Mouse (Mus musculus) cerebellum, adult 2 months (tissue): ENCODE data around the gene Olfr1192-ps1. TPM values are rescaled to one million over a fixed set of nuclear protein-coding genes. Genes with fewer than 3 reads are reported as not detected.
"Not testable (repeated sequence)": the region's sequence is repeated elsewhere in the genome, so short reads cannot be mapped to it uniquely, and the experiment has no call there.

Experiments
- DNase-seq, 2 experiments: peaks; one replicate each; pipeline ENCODE4 v3.0.0; 2021
- H3K27ac ChIP-seq: fragments of 200-500 bp; 2 replicates; pipeline ENCODE4 v1.5.1; 2012; ENCODE audit warnings: low read length, control low read depth, inconsistent platforms; ENCODE audit not compliant: insufficient read depth
- H3K27me3 ChIP-seq: fragments of 200-500 bp; 2 replicates; pipeline ENCODE4 v1.6.1; 2012; ENCODE audit warnings: inconsistent platforms, mild to moderate bottlenecking, low read length, moderate library complexity; ENCODE audit not compliant: control insufficient read depth, insufficient read depth
- H3K4me1 ChIP-seq: fragments of 200-500 bp; 2 replicates; pipeline ENCODE4 v1.6.1; 2011; ENCODE audit warnings: low read length; ENCODE audit not compliant: control insufficient read depth, insufficient read depth
- H3K4me3 ChIP-seq: fragments of 200-500 bp; replicated peaks from 2 replicates; pipeline ENCODE3; 2011; ENCODE audit warnings: mild to moderate bottlenecking, low read depth, low read length, control low read depth; ENCODE audit not compliant: insufficient read depth
- CTCF ChIP-seq: fragments of 200-500 bp; IDR thresholded peaks from 2 replicates; pipeline ENCODE4 v1.5.1; 2011; ENCODE audit warnings: low read depth, mild to moderate bottlenecking, control low read depth, low read length, moderate library complexity, borderline replicate concordance; ENCODE audit not compliant: insufficient read depth
- POLR2A ChIP-seq: fragments of 200-500 bp; IDR thresholded peaks from 2 replicates; pipeline ENCODE4 v1.6.1; 2011; ENCODE audit warnings: low read length, control low read depth, borderline replicate concordance; ENCODE audit not compliant: insufficient read depth
- WGBS: fragments of 180-500 bp; shearing (Covaris S2); methylation state at CpG from one replicate; pipeline ENCODE4 v1.1.7; 2018; 5-methylcytosine and 5-hydroxymethylcytosine counted together
- polyA plus RNA-seq: library from polyadenylated mRNA; depleted of rRNA; stranded (reverse); fragments of >200 nt; gene quantifications from 2 replicates; pipeline ENCODE4 v1.2.3, GENCODE M21; 2012; rRNA removed

Olfr1192-ps1 gene
- not detected in 2 replicates for polyA plus RNA-seq

DNA sequence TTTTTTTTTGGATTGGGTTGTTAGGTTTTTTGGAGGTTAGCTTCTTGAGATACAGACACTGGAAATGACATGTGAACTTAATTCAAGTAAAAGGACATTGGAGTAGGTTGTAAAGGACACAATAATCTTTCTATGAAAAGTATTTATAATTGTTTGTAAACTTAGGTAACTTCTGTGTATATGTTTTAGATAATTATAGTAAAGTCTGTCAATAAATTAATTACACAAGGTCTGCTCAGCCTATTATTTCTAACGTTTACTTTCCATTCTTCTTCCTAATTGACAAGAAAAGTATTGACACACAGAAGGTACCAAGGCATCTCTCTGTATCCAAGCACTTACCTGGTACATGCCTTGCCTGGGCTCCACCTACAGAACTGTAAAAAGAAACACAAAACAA is at the start of gene Olfr1192-ps1:
Olfr1192-ps1 (plus strand) TSS at position 301 of the 400 bp plus-strand sequence.
- no peak within 1 kb of the TSS for H3K4me3 ChIP-seq
- DNase-seq, result no peak
- no peaks in the 10 kb centered on the region for H3K27me3 ChIP-seq
- WGBS, result 47% methylated on average over 1 of the region's 1 CpGs
- H3K27ac ChIP-seq, result no peak within 1 kb of the TSS
- no peaks in the 10 kb centered on the region for H3K4me1 ChIP-seq
- TF ChIP-seq CTCF (no peak), POLR2A (no peak)

GRCm38 (mm10) chr2:88640242-88640641 is 8.1 kb upstream of the Olfr1192-ps1 start, which contains the start of gene Olfr1191-ps1:
TSS of gene Olfr1191-ps1 (plus strand) at chr2:88640542.
- H3K27me3 ChIP-seq, DNase-seq, H3K27ac ChIP-seq, H3K4me3 ChIP-seq, H3K4me1 ChIP-seq: not testable (repeated sequence)
- 86% methylated on average over 1 of the region's 1 CpGs for WGBS

DNA sequence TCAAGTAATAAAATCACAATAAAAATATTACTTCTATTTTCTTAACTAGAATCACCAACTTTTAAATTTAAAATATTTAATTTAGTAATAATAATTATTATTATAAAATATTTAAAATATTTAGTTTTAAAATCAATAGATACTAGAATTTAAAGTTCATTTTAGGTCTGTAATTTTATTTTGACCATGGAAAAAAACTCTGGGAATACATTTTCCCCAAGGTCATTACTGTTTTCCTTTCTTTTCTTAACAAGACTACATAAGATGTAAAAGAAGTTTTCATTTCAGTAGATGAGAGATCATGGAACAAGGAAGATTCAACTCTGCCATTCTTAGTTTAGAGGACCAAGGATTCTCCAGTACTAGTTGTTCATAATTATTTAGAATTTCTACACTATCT is 27.0 kb downstream of the Olfr1192-ps1 start, which contains the start of gene Olfr1193:
Olfr1193 (plus strand) TSS at position 301 of the 400 bp plus-strand sequence.
- not testable (repeated sequence) for H3K4me3 ChIP-seq, H3K27ac ChIP-seq, DNase-seq, H3K4me1 ChIP-seq, H3K27me3 ChIP-seq

DNA sequence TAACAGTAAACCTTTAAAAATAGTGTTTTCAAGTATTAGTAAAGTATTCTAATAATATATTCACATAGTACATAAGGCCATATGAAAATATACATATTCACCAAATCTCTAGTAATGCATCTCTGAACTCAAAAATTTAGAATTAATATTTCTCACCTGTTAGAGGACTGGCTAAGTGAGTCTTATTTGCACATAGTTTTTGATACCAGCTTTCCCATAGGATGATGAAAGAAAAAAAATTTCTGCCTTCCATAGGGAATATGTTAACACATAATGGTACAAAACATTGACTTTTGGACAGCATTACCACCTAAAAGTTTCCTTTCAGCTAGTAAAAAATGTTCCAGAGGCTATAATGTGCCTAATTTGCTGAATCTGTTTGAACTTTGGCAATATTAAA is 40.8 kb downstream of the Olfr1192-ps1 start, which contains the start of gene Olfr1195:
Olfr1195 (minus strand) TSS at position 101 of the 400 bp plus-strand sequence.
- Histone ChIP-seq H3K4me3 (no peak within 1 kb of the TSS), H3K27ac (no peak within 1 kb of the TSS), H3K27me3 (no peaks in the 10 kb centered on the region), H3K4me1 (no peaks in the 10 kb centered on the region)
- DNase-seq, result no peak
- TF ChIP-seq POLR2A (no peak), CTCF (no peak)

GRCm38 (mm10) chr2:88704497-88704896 is 56.2 kb downstream of the Olfr1192-ps1 start, which contains the start of gene Olfr1196:
TSS of gene Olfr1196 (minus strand) at chr2:88704597.
- H3K4me1 ChIP-seq, result no peaks in the 10 kb centered on the region
- H3K27ac ChIP-seq, result no peak within 1 kb of the TSS
- DNase-seq, result no peak
- H3K27me3 ChIP-seq, result no peaks in the 10 kb centered on the region
- no peak for TF ChIP-seq CTCF
- TF ChIP-seq POLR2A, result no peak
- no peak within 1 kb of the TSS for H3K4me3 ChIP-seq
- WGBS, result 84% methylated on average over 2 of the region's 2 CpGs

Other genes starting within 250 kb of the Olfr1192-ps1 start
- not detected in 2 replicates for gene Olfr1179, start 242.1 kb upstream of the Olfr1192-ps1 start, polyA plus RNA-seq
- not detected in 2 replicates for gene Olfr1180, start 229.4 kb upstream of the Olfr1192-ps1 start, polyA plus RNA-seq
- not detected in 2 replicates for gene Olfr1181, start 222.3 kb upstream of the Olfr1192-ps1 start, polyA plus RNA-seq
- gene Gm13757, start 199.4 kb upstream of the Olfr1192-ps1 start, polyA plus RNA-seq, result not detected in 2 replicates
- gene Olfr1183, start 193.6 kb upstream of the Olfr1192-ps1 start, polyA plus RNA-seq, result not detected in 2 replicates
- gene Olfr1184, start 164.9 kb upstream of the Olfr1192-ps1 start, polyA plus RNA-seq, result not detected in 2 replicates
- gene Olfr1185-ps1, start 155.2 kb upstream of the Olfr1192-ps1 start, polyA plus RNA-seq, result not detected in 2 replicates
- not detected in 2 replicates for gene Olfr1186, start 130.0 kb upstream of the Olfr1192-ps1 start, polyA plus RNA-seq
- gene Olfr1188, start 91.6 kb upstream of the Olfr1192-ps1 start, polyA plus RNA-seq, result not detected in 2 replicates
- not detected in 2 replicates for gene Olfr1189, start 62.1 kb upstream of the Olfr1192-ps1 start, polyA plus RNA-seq
- gene Olfr1191-ps1, start 8.0 kb upstream of the Olfr1192-ps1 start, polyA plus RNA-seq, result not detected in 2 replicates
- not detected in 2 replicates for gene Olfr1193, start 27.1 kb downstream of the Olfr1192-ps1 start, polyA plus RNA-seq
- gene Olfr1195, start 40.7 kb downstream of the Olfr1192-ps1 start, polyA plus RNA-seq, result not detected in 2 replicates
- not detected in 2 replicates for gene Olfr1196, start 56.1 kb downstream of the Olfr1192-ps1 start, polyA plus RNA-seq
- gene Olfr1197, start 83.9 kb downstream of the Olfr1192-ps1 start, polyA plus RNA-seq, result not detected in 2 replicates
- gene Olfr1198, start 102.9 kb downstream of the Olfr1192-ps1 start, polyA plus RNA-seq, result not detected in 2 replicates
- gene Olfr1199, start 112.0 kb downstream of the Olfr1192-ps1 start, polyA plus RNA-seq, result not detected in 2 replicates
- not detected in 2 replicates for gene Olfr1200, start 122.0 kb downstream of the Olfr1192-ps1 start, polyA plus RNA-seq
- not detected in 2 replicates for gene Olfr1201, start 144.5 kb downstream of the Olfr1192-ps1 start, polyA plus RNA-seq
- not detected in 2 replicates for gene Olfr1202, start 166.0 kb downstream of the Olfr1192-ps1 start, polyA plus RNA-seq
- not detected in 2 replicates for gene Olfr1205, start 181.2 kb downstream of the Olfr1192-ps1 start, polyA plus RNA-seq
- not detected in 2 replicates for gene Olfr1204, start 200.8 kb downstream of the Olfr1192-ps1 start, polyA plus RNA-seq
- gene Olfr1206, start 214.7 kb downstream of the Olfr1192-ps1 start, polyA plus RNA-seq, result not detected in 2 replicates